Comparison of ENCODE assay signal across 7 mouse cellular contexts in genomic region chrX:153037087-153037971, GRCm38 (mm10). TPM values are rescaled to one million over a fixed set of nuclear protein-coding genes. Genes with fewer than 3 reads are reported as not detected.
DNase-seq lines count a peak whose midpoint lies in the region; ATAC-seq lines count a peak whose summit lies in the region.

Gene Mageh1 (minus strand): TSS chrX:153037575.

- peak within 1 kb of the TSS; percentile 85 for H3K27ac ChIP-seq in embryonic facial prominence, embryonic 11.5 days (replicated peaks; ENCODE audit: low read depth, low read length)

- intact Hi-C loops in left cerebral cortex, postnatal 36 days (cut with DNase I), result loop anchor here (2.0 kb wide), 1 partner anchor 31 kb away; the partner anchor contains the start of gene Usp51

- peak within 1 kb of the TSS; percentile 47 for H3K4me2 ChIP-seq in embryonic facial prominence, embryonic 11.5 days (ENCODE audit: low read depth, low read length)

- peak; percentile 89 for ATAC-seq in embryonic facial prominence, embryonic 11.5 days (replicated peaks; ENCODE audit: insufficient number of reproducible peaks, low FRiP score, low TSS enrichment, low read depth)

- peak; percentile 80 to 85 for DNase-seq in adrenal gland, postnatal 36 days
- peak; percentile 88 for DNase-seq in embryonic facial prominence, embryonic 11.5 days (ENCODE audit: low spot score)
- peak; percentile 79 to 84 for DNase-seq in heart, adult 18-20 months
- peak; percentile 78 for DNase-seq in kidney, adult 11 months
- DNase-seq in left cerebral cortex, postnatal 36 days (ENCODE audit: low spot score in 2 of 2), result peak; percentile 79 to 84
- DNase-seq in mesoderm, embryonic 11.5 days (ENCODE audit: low read depth, low spot score), result peak; percentile 86
- DNase-seq in skeletal muscle tissue, adult 2 months (ENCODE audit: low read depth, low spot score), result peak; percentile 57

- H3K9ac ChIP-seq in embryonic facial prominence, embryonic 11.5 days (replicated peaks; ENCODE audit: low read length), result peak within 1 kb of the TSS; percentile 79

- H3K9me3 ChIP-seq in embryonic facial prominence, embryonic 11.5 days (replicated peaks; ENCODE audit: control insufficient read depth, low read length), result no peaks in the 10 kb centered on the region

- H3K36me3 ChIP-seq in embryonic facial prominence, embryonic 11.5 days (replicated peaks; ENCODE audit: control insufficient read depth, insufficient read depth, low read depth, low read length), result no peaks in the 10 kb centered on the region

- H3K27me3 ChIP-seq in embryonic facial prominence, embryonic 11.5 days (ENCODE audit: control insufficient read depth, insufficient read depth, low read length), result no peaks in the 10 kb centered on the region

- WGBS in embryonic facial prominence, embryonic 11.5 days, result 19% methylated on average over 45 of the region's 49 CpGs

- H3K4me1 ChIP-seq in embryonic facial prominence, embryonic 11.5 days (ENCODE audit: control insufficient read depth, insufficient read depth, low read length), result no peaks in the 10 kb centered on the region

- peak within 1 kb of the TSS; percentile 48 for H3K4me3 ChIP-seq in embryonic facial prominence, embryonic 11.5 days (ENCODE audit: low read depth, low read length)

RNA-seq across cellular contexts. Expression of gene Mageh1, which starts in this region (rescaled TPM):
- total RNA-seq in adrenal gland, postnatal 36 days (2021), result 10 to 100 TPM; 21.9 to 24.2 TPM
- 73.7 and 77.6 TPM in 2 replicates for polyA plus RNA-seq in embryonic facial prominence, embryonic 11.5 days (2014; fragmentation: Nextera tagmentation; extraction: Ambion mirVana)
- total RNA-seq in heart, adult 18-20 months (2021), result 10 to 100 TPM in 1 of 2 experiments, 1 to 10 TPM in 1; 9.8 to 10.9 TPM
- total RNA-seq in left cerebral cortex, postnatal 36 days (2021), result 10 to 100 TPM; 44.9 to 46.8 TPM

Comparison
In these comparisons a context has a peak if more than half of its experiments do, and no peak if none do; other contexts are left out.
1. Peak in every context shown above with its lines: DNase-seq, ATAC-seq, H3K4me3 ChIP-seq and H3K27ac ChIP-seq.